Mouse (Mus musculus) heart, embryonic 11.5 days (tissue): ENCODE measurements around the gene Cc2d2b. TPM values are rescaled to one million over a fixed set of nuclear protein-coding genes. Genes with fewer than 3 reads are reported as not detected.

Source experiments
- ATAC-seq: fragments of 200-750 bp; cut with Nextera tagmentation; replicated peaks from 2 replicates; pipeline ENCODE4 v1.8.0; 2017; ENCODE audit warnings: moderate library complexity; ENCODE audit not compliant: insufficient number of reproducible peaks, low FRiP score, low TSS enrichment
- H3K27ac ChIP-seq: fragments of 300-500 bp; sonication (generic); 2 replicates; pipeline ENCODE4 v1.5.1; 2014; ENCODE audit warnings: mild to moderate bottlenecking, low read depth, low read length
- H3K27me3 ChIP-seq: fragments of 300-500 bp; sonication (generic); 2 replicates; pipeline ENCODE4 v1.6.1; 2014; ENCODE audit warnings: mild to moderate bottlenecking, low read length, mixed read lengths; ENCODE audit not compliant: control insufficient read depth, insufficient read depth
- H3K36me3 ChIP-seq: fragments of 300-500 bp; sonication (generic); 2 replicates; pipeline ENCODE4 v1.6.1; 2014; ENCODE audit warnings: mild to moderate bottlenecking, low read length, moderate library complexity, mixed read lengths; ENCODE audit not compliant: control insufficient read depth, insufficient read depth
- H3K4me1 ChIP-seq: fragments of 300-500 bp; sonication (generic); 2 replicates; pipeline ENCODE4 v1.6.1; 2014; ENCODE audit warnings: low read length; ENCODE audit not compliant: control insufficient read depth, insufficient read depth
- H3K4me2 ChIP-seq: fragments of 300-500 bp; sonication (generic); 2 replicates; pipeline ENCODE4 v1.6.1; 2014; ENCODE audit warnings: mild to moderate bottlenecking, moderate library complexity
- H3K4me3 ChIP-seq: fragments of 300-500 bp; sonication (generic); 2 replicates; pipeline ENCODE4 v1.5.1; 2014; ENCODE audit warnings: low read depth, low read length
- H3K9ac ChIP-seq: fragments of 300-500 bp; sonication (generic); 2 replicates; pipeline ENCODE4 v1.6.1; 2014; ENCODE audit warnings: mild to moderate bottlenecking, low read depth, low read length, moderate library complexity
- H3K9me3 ChIP-seq: fragments of 300-500 bp; sonication (generic); replicated peaks from 2 replicates; pipeline ENCODE4 v1.6.1; 2016; ENCODE audit warnings: low read length; ENCODE audit not compliant: control insufficient read depth
- WGBS: fragments of 180-500 bp; shearing (Covaris S2); extraction: QIAGEN DNeasy Blood & Tissue Kit; methylation state at CpG from one replicate; pipeline ENCODE4 v1.1.7; 2014; ENCODE audit not compliant: insufficient replicate concordance; 5-methylcytosine and 5-hydroxymethylcytosine counted together
- polyA plus RNA-seq: library from polyadenylated mRNA; unstranded; fragments of >200 nt; fragmentation: Nextera tagmentation; extraction: Ambion mirVana; gene quantifications from 2 replicates; pipeline ENCODE4 v1.2.1, GENCODE M21; 2014

Gene Cc2d2b
- polyA plus RNA-seq, 1 experiment from 2014 or later = 0.57 TPM

DNA sequence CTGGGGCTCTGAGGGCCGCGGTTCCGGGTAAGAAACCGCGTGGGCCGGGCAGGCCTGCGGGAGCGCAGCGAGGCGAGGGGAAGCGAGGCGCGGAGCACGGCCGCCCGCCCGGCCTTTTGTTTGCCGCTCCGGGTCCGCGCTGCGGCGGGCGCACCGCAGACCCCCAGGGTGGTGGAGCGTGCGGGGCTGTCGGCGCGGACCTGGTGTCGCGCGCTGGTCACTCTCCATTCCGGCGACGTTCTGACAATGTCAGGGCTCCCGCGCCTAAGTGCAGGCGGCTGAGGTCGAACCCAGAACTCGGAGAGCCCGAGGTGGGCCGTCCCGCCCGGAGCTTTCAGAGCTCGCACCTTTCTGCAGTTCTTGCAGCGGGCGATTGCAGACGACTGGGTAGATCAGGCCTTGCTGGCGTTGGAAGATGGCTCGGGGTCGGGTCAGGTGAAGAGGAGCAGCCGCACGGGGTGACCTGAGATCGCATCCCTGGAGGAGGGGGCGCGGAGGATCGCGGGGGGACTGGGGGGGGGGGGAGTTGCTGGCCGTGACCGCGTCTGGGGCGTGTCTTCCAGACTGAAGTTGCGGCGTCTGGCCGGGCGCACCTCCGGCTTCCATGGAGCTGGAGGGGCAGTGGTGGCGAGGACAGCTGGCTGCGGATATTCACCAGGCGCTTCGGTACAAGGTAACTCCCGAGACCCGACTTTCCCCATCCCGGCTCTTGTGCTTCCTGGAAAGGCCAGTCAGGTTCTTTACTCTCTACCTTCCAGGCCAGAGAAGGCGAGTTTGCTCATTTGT is 83.1 kb downstream of the Cc2d2b start:
- WGBS = under 1% methylated on average over 60 of the region's 76 CpGs

GRCm38 (mm10) chr19:40832361-40832760 is 83.8 kb downstream of the Cc2d2b start:
- no peaks in the 10 kb centered on the region for H3K9me3 ChIP-seq
- no peak for ATAC-seq
- peak overlapping the region; percentile 82 for H3K4me3 ChIP-seq
- H3K36me3 ChIP-seq = peaks cover 2% of the 10 kb centered on the region; the same call in 1 of the 2 replicates
- H3K4me2 ChIP-seq = peak overlapping the region; percentile 89
- H3K4me1 ChIP-seq = peaks cover 2% of the 10 kb centered on the region; the same call in 1 of the 2 replicates
- peak overlapping the region; percentile 97 for H3K9ac ChIP-seq
- WGBS = 39% methylated on average over 5 of the region's 5 CpGs
- no peak overlapping the region for H3K27ac ChIP-seq
- no peaks in the 10 kb centered on the region for H3K27me3 ChIP-seq

More for the DNA sequence above, 83.1 kb downstream of the Cc2d2b start:
- peak overlapping the region; percentile 82 for H3K4me3 ChIP-seq
- no peaks in the 10 kb centered on the region; the same call in 1 of the 2 replicates for H3K36me3 ChIP-seq
- no peaks in the 10 kb centered on the region for H3K9me3 ChIP-seq
- no peaks in the 10 kb centered on the region for H3K27me3 ChIP-seq
- peak overlapping the region; percentile 97 for H3K9ac ChIP-seq
- H3K27ac ChIP-seq = peak overlapping the region; percentile 78
- peaks cover 2% of the 10 kb centered on the region; the same call in 1 of the 2 replicates for H3K4me1 ChIP-seq
- ATAC-seq = peak; percentile 66
- peak overlapping the region; percentile 89 for H3K4me2 ChIP-seq

DNA sequence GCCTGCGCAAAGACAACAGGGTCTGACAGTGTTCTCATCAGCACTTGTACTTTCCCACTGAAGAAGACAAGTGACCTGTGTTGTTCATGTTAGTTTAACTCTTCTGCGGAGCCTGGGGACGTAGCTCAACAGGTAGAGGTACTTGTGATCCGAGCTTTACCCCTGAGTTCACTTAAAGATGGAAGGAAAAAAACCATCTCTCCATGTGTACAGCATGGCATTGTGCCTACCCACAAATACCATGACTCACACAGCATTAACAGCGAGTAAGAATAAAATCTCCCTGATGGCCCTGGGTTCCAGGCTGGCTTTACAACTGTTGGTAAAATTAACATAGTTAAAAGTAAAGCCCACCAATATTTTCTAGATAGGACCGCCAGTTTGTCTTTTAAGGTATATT is 85.9 kb downstream of the Cc2d2b start:
- no peaks in the 10 kb centered on the region for H3K9me3 ChIP-seq
- no peak overlapping the region for H3K27ac ChIP-seq
- H3K4me2 ChIP-seq = no peak overlapping the region
- peaks cover 2% of the 10 kb centered on the region; the same call in 1 of the 2 replicates for H3K4me1 ChIP-seq
- WGBS = 89% methylated on average over 6 of the region's 6 CpGs
- H3K4me3 ChIP-seq = no peak overlapping the region
- peaks cover 13% of the 10 kb centered on the region; the same call in 1 of the 2 replicates for H3K36me3 ChIP-seq
- ATAC-seq = no peak
- no peak overlapping the region for H3K9ac ChIP-seq
- no peaks in the 10 kb centered on the region for H3K27me3 ChIP-seq

GRCm38 (mm10) chr19:40838205-40838604 is 89.7 kb downstream of the Cc2d2b start:
- H3K9ac ChIP-seq = no peak overlapping the region
- 85% methylated on average over 7 of the region's 7 CpGs for WGBS
- H3K36me3 ChIP-seq = peaks cover 16% of the 10 kb centered on the region; the same call in 1 of the 2 replicates
- ATAC-seq = no peak
- H3K4me2 ChIP-seq = no peak overlapping the region
- no peaks in the 10 kb centered on the region for H3K27me3 ChIP-seq
- H3K4me1 ChIP-seq = no peaks in the 10 kb centered on the region
- H3K9me3 ChIP-seq = no peaks in the 10 kb centered on the region
- no peak overlapping the region for H3K4me3 ChIP-seq
- H3K27ac ChIP-seq = no peak overlapping the region

DNA sequence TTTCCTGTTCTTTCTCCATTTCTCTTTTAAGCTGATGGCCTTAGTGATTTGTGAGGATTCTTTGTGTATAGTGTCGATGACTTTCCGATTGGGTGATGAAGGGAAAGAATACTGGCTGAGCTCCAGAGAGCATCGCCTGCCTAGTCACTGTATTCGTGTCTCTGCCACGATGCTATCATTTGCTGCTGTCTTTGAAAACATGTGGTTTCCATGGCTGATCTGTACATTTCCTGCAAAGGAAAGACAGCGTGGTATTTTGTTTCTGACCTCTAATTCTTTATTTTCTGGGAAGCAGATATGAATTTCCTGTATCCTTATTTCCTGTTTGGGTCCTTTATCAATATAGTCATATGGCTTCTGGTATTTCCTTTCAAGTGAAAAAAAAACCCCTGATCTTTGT is 91.8 kb downstream of the Cc2d2b start:
- no peak overlapping the region for H3K4me3 ChIP-seq
- no peaks in the 10 kb centered on the region for H3K4me1 ChIP-seq
- no peaks in the 10 kb centered on the region for H3K9me3 ChIP-seq
- H3K4me2 ChIP-seq = no peak overlapping the region
- 61% methylated on average over 6 of the region's 6 CpGs for WGBS
- no peaks in the 10 kb centered on the region for H3K27me3 ChIP-seq
- ATAC-seq = no peak
- H3K27ac ChIP-seq = no peak overlapping the region
- no peak overlapping the region for H3K9ac ChIP-seq
- H3K36me3 ChIP-seq = peaks cover 16% of the 10 kb centered on the region; the same call in 1 of the 2 replicates

GRCm38 (mm10) chr19:40841083-40841482 is 92.5 kb downstream of the Cc2d2b start:
- no peak for ATAC-seq
- H3K4me3 ChIP-seq = no peak overlapping the region
- no peak overlapping the region for H3K4me2 ChIP-seq
- H3K36me3 ChIP-seq = peaks cover 21% of the 10 kb centered on the region
- H3K27me3 ChIP-seq = no peaks in the 10 kb centered on the region
- H3K9ac ChIP-seq = no peak overlapping the region
- WGBS = 85% methylated on average over 6 of the region's 6 CpGs
- no peak overlapping the region for H3K27ac ChIP-seq
- H3K9me3 ChIP-seq = no peaks in the 10 kb centered on the region
- no peaks in the 10 kb centered on the region for H3K4me1 ChIP-seq

DNA sequence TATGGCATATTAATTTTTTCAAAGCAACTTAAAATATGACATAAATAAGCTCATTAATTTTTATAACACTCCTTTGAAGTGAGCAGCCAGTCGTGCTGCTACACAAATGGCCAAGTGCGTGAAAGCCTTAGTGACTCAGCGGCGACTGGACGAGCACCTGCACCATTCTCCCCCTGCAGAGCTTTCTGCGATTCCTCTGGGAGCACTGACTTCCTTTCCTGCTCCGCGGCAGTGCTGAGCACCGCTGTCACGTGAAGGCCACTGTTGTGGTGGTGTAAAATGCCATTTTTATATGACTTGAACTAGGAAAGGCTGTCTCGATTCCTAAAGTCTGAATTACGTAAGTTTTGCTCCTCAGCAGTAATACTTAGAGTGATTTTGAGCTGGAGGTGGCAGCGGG is 93.0 kb downstream of the Cc2d2b start:
- no peak overlapping the region for H3K9ac ChIP-seq
- no peaks in the 10 kb centered on the region for H3K27me3 ChIP-seq
- no peaks in the 10 kb centered on the region for H3K9me3 ChIP-seq
- no peak for ATAC-seq
- H3K27ac ChIP-seq = no peak overlapping the region
- H3K4me3 ChIP-seq = no peak overlapping the region
- peaks cover 23% of the 10 kb centered on the region for H3K36me3 ChIP-seq
- no peaks in the 10 kb centered on the region for H3K4me1 ChIP-seq
- H3K4me2 ChIP-seq = no peak overlapping the region
- WGBS = 85% methylated on average over 13 of the region's 13 CpGs

DNA sequence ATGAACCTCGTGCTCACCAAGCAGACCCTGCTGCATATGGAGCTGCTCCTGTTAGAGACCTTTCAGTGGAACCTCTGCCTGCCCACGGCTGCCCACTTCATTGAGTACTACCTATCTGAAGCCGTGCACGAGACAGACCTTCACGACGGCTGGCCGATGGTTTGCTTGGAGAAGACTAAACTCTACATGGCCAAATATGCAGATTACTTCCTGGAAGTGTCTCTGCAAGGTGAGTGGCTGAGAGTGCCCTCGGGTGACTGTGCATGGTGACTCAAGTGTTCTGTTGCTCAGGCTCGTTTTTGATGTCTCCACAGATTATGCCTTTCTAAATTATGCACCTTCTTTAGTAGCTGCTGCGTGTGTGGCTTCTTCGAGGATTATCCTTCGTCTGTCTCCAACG is 96.2 kb downstream of the Cc2d2b start:
- ATAC-seq = no peak
- Histone ChIP-seq H3K4me2 (no peak overlapping the region), H3K9ac (no peak overlapping the region), H3K27ac (no peak overlapping the region), H3K36me3 (peaks cover 10% of the 10 kb centered on the region), H3K9me3 (no peaks in the 10 kb centered on the region), H3K27me3 (no peaks in the 10 kb centered on the region), H3K4me3 (no peak overlapping the region), H3K4me1 (no peaks in the 10 kb centered on the region)
- 87% methylated on average over 13 of the region's 13 CpGs for WGBS

DNA sequence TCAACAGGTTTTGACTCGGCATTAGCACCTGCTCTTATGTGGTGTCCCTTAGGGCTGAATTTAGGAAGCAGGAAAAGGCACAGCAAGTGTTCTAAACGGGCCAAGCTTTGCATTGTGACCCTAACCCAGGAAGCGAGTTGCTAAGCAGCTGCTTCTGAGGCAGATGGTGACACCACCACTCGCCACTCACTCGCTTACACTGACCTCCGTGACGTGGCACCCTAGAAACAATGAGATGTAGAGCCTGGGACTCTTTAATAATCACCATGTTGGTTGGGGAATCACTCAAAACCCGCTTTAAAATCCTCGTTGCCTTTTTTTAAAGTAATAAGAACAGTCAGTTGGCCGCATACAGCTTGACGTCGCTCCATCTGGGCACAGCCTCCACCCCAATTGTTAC is 100.8 kb downstream of the Cc2d2b start:
- 81% methylated on average over 12 of the region's 12 CpGs for WGBS
- Histone ChIP-seq H3K9ac (no peak overlapping the region), H3K9me3 (no peaks in the 10 kb centered on the region), H3K27ac (no peak overlapping the region), H3K4me2 (no peak overlapping the region), H3K4me1 (no peaks in the 10 kb centered on the region), H3K36me3 (peaks cover 8% of the 10 kb centered on the region), H3K4me3 (no peak overlapping the region), H3K27me3 (no peaks in the 10 kb centered on the region)
- ATAC-seq = no peak
